Mouse (Mus musculus) spleen, embryonic (tissue): Measurements from ENCODE around the gene Camta1.

Experiments
- CTCF ChIA-PET: fragments of 350-600 bp; sonication (Branson Sonifier 250); formaldehyde crosslinking; loops from one replicate; lab custom pipeline; 2022; lab: Charles Lee

Gene Camta1

GRCm38 (mm10) chr4:151070962-151071361, 790.7 kb downstream of the Camta1 start:
- CTCF ChIA-PET = no interaction called here

DNA sequence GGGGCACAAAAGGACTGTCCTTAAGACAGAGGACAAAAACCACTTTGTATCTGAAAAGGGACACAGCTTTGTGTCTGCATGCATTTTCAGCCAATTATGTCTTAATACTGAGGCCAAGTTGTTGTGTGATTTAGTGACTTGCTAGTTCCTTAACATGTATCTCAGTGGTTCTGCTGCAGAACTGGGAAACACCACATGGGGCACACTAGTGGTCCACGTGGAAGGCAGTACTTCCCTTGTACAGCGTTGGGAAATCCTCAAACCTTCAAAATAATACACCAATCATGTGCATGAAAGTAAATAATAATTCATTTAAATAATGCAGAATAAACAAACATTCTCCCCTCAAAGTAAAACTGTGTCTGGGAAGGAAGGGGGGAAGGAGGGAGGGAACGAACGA, 792.9 kb downstream of the Camta1 start:
- CTCF ChIA-PET = no interaction called here

GRCm38 (mm10) chr4:151059566-151059965, 802.1 kb downstream of the Camta1 start:
- CTCF ChIA-PET = interaction anchor here (0.7 kb wide), 1 partner anchor 764 kb away, joined by 12 read pairs; no protein-coding TSS in a partner anchor

DNA sequence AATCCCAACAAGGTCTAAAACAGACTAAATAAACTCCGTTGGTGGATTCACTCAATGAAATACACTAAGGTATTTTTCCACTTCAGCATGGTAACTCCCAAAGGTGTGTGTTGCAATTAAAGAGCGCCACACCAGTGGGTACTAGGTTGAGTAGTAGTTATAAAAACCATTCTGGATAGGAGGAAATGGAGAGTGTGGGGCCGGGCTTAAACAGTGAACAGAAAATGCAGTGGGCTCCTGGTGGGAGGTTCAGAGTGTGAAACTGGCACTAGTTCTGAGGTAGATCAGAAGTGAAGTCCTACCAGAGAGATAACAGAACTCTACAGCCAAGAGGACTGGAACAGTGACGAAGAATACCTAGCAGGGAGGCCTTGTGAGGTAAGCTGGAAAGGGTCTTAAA, 803.0 kb downstream of the Camta1 start:
- CTCF ChIA-PET = no interaction called here

GRCm38 (mm10) chr4:151057347-151058321, 804.0 kb downstream of the Camta1 start, which contains the start of gene Vamp3:
Vamp3 (minus strand) TSS chr4:151057963.
- CTCF ChIA-PET = no interaction called here

DNA sequence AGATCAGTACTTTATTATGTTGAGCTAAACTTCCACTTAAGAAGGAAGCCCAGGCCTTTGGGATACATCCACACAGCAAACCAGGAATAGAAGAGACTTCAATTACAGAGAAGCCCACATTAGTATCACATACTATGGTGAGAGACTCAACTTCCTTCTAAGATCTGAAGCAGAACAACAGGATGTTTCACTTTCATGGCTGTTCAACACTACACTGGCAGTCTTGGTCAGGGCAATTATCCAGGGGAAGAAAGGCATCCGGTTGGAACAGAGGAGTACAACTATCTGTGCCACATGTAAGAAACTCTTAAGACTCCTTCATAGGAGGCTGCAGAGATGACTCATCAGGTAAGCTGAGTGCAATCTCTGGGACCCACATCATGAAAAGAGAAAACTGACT, 810.5 kb downstream of the Camta1 start:
- CTCF ChIA-PET = no interaction called here

GRCm38 (mm10) chr4:151046524-151046923, 815.2 kb downstream of the Camta1 start:
- CTCF ChIA-PET = no interaction called here

DNA sequence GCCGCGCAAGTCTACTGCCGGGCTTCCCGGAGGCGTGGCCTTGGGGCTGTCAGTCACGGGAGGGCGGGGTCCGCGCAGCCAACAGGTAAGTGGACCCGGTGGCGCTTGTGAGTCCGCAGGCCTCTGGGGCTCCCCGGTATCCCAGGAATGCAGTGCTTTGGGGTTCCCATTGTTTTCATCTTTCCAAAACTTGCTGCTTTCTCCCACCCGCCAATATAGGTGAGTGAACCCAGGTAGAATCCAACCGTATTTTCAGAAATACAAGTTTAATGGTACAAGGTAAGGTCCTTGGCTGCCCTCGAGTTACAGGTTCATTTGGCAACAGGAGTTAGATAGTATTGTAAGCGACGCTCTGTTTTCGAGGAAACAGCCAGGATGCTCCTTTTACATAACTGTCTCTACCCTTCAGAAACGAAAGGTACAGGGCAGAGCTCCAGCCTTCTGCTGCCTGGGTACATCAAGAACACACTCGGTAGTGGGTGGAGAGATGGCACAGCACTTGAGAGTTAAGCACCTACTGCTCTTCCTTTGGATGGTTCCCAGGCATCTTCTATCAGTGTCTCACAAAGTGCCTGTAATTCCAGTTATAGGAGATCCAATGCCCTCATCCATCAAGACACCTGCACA, 816.6 kb downstream of the Camta1 start:
- CTCF ChIA-PET = no interaction called here

GRCm38 (mm10) chr4:151044037-151044943, 817.4 kb downstream of the Camta1 start, which contains the start of gene Per3:
Per3 (minus strand) TSS chr4:151044665.
- CTCF ChIA-PET = no interaction called here

DNA sequence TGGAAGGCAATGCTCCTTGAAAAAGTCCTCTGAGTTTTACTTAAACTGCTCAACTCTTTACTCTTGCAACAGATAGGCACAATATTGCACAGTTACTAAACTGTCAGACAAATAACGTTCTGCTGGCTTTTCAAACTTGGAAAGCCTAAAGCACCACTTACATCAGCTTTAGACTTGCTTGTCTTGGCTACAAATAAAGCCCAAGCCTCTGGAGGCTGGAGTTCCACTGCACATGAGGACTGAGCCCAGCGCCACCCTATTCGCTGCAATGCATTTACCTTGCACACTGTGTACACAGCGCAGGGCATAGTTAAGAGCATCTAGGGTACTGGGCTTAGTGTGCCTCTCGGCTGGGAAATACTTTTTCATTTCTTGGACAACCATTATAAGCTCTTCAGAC, 818.4 kb downstream of the Camta1 start:
- CTCF ChIA-PET = no interaction called here

- CTCF ChIA-PET = no interaction called here
Observed at GRCm38 (mm10) chr4:151041506-151041905, 820.2 kb downstream of the Camta1 start.

DNA sequence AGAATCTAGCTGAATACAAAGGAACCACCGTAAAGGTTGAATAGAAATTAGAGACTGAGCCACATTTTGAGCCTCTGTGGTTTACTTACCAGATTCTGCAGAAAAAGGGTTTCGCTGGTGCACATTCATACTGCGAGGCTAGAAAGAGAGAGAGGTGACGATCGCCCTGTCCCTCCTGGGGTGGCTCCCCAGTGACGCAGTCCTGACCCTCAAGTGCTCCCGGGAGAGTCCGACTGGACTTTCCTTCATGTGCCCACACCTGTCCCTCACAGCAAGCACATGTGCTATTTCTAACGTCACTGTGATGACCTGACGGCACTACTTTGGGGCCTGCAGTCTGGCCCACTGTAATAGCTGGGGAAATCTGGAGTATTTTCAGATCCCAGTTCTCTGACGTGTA, 823.9 kb downstream of the Camta1 start:
- CTCF ChIA-PET = no interaction called here

GRCm38 (mm10) chr4:151036521-151036920, 825.2 kb downstream of the Camta1 start:
- CTCF ChIA-PET = no interaction called here

GRCm38 (mm10) chr4:151027001-151027400, 834.7 kb downstream of the Camta1 start:
- CTCF ChIA-PET = no interaction called here

GRCm38 (mm10) chr4:151024152-151024551, 837.5 kb downstream of the Camta1 start:
- CTCF ChIA-PET = no interaction called here

DNA sequence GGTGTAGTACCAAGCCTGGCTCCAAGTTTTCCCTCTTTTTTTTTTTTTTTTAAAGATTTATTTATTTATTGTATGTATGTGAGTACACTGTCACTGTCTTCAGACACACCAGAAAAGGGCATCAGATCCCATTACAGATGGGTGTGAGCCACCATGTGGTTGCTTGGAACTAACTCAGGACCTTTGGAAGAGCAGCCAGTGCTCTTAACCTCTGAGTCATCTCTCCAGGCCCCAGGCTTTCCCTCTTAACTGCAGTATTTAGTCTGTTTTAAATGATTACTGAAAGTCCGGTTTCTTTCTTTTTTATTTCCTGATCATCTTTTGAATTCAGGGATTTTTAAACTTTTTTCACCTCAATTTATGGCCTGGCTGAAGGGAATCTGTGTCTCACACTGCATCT, 844.3 kb downstream of the Camta1 start:
- CTCF ChIA-PET = interaction anchor here (0.6 kb wide), 1 partner anchor 25 kb away, joined by 3 read pairs; no protein-coding TSS in a partner anchor

GRCm38 (mm10) chr4:151015946-151016345, 845.7 kb downstream of the Camta1 start:
- CTCF ChIA-PET = no interaction called here

DNA sequence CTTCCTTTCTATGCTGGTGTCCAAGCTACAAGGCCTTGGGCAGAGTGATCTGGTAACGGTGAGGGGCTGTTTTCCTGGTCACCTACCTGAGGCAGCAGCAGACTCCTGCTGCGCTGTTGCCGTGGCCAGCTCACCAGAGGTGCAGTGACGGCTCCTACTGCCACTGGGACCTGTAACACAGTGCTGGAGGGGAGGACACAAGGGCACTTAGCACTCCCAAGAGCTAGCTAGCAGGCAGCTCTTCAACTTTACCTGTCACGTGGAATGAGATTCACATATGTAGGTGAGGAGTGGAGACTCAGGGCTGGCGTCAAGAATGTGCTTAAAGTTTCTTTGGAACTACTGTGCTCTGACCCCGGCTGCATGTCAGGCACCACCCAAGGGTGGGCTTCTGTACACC, 851.4 kb downstream of the Camta1 start:
- CTCF ChIA-PET = no interaction called here

DNA sequence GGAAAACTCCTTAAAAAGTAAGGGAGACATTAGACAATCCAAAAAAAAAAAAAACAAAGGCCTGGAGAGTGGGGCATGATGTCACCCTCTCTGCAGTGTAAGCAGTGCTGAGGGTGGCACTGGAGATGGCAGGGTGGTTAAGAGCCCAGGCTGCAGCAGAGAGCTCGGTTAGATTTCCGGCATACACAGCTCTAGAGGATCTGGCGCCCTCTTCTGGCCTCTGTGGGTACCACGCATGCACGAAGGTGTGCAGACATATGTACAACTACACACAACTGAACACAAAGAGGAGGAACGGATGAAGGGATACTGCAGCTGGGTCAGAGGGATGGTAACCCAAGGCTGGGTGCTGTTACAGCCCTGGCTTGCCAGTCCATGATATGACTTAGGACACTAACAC, 854.7 kb downstream of the Camta1 start:
- CTCF ChIA-PET = interaction anchor here (0.5 to 0.7 kb wide), 2 partner anchors 20 to 93 kb away, joined by 4 to 6 read pairs; no protein-coding TSS in a partner anchor

DNA sequence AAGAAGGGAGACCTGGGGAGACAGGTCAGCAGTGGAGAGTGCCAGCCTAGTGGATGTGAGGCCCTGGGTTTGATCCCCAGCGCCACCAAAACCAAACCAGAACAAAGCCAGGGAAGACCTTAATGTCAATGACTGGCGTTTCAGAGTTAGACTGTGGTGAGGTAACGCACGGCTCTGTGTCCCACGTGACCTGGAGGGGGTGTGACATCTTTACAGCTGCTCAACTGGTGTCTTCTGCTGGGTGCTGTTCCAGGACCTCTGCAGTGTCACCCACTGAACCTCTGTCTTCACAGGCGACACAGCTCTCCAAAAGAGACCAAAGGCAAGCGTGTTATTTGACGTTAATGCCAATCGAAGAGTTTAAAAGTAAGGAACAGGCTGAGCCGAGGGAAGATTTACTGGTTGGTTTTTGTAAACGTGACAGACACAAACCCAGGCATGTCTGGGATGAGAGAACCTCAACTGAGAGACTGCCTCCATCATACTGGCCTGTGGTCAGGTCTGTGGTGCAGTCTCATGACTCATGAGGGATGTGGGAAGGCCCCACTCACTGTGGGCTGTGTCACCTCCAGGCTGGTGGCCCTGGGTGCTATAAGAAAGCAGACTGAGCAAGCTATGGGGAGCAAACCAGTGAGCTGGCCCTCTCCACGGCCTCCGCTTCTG, 855.9 kb downstream of the Camta1 start:
- CTCF ChIA-PET = no interaction called here

DNA sequence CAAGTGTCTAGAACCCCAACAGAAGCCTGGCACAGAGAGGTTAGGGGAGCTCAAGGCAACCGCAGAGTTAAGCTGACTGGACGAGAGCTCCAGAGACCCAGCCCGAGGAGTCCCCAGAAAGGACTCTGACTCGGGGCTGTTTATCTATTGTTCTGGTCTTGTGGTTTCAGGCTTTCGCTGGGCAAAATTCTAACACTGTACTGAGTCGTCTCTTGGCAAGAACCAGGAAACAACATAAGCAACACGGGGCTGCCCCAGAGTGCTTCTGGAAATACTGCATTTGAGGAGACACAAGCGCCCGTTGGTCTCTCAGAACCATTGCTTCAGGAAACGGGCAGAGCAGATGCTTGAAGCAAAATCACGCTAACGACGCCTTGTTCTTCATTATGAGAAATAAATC, 860.3 kb downstream of the Camta1 start:
- CTCF ChIA-PET = no interaction called here
